Mouse (Mus musculus): ENCODE data around the gene Rbp7. TPM values are rescaled to one million over a fixed set of nuclear protein-coding genes. Genes with fewer than 3 reads are reported as not detected.
"Not testable (repeated sequence)": the region's sequence is repeated elsewhere in the genome, so short reads cannot be mapped to it uniquely, and the experiment has no call there.

The Rbp7 gene
- polyA plus RNA-seq, 1 experiment: not detected

DNA sequence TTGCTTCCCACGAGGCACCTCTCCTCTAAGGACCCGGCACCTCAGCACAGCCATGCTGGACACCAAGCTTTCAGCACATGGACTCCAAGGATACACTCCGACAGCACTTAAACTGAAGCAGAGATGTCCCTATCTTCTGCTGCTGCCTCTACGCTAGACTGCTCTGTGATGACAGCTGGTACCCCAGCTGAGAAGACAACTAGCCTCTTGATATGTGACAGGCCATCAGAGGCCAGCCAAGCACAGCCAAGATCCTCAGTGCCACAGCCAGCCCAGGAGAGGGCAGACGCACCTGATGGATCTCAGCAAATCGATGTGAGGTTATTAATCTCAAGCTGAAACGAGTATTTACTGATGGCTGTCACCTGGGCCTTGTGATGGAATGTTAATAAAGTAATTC is 20.3 kb upstream of the Rbp7 start:
- Histone ChIP-seq H3K79me2 (ENCODE audit: control insufficient read depth, insufficient read depth) (no peaks in the 10 kb centered on the region), H3K79me3 (ENCODE audit: low read depth) (no peaks in the 10 kb centered on the region), H3ac (ENCODE audit: control insufficient read depth, insufficient read length, low read depth) (no peak overlapping the region), H3K36me3 (ENCODE audit: control insufficient read depth, insufficient read depth) (peaks cover 5% of the 10 kb centered on the region), H3K4me3 (ENCODE audit: insufficient read depth, poor library complexity, severe bottlenecking) (no peak overlapping the region), H3K27me3 (ENCODE audit: control insufficient read depth, insufficient read depth, insufficient read length) (no peaks in the 10 kb centered on the region)
- TF ChIP-seq CTCF (IDR thresholded peaks at IDR 0.05; ENCODE audit: control insufficient read depth, insufficient read depth, insufficient read length): no peak

DNA sequence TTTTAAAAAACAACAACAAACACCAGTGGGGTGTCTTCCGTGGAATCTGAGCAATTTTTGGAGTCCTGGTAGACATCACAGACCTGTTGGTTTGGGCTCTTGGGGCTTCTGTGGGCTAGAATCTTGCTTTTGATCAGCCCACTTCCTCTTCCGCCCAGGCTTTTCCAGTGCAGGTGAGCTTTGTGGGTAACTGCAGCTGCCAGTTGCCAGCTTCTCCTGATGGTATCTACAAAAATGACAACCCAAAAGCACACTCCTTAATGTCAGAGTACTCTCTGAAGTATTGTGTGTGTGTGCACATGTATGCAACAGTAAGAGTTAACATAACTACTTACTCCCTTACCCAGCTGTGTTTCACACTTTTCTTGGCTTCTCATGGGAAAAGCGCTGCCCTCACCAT is 14.8 kb upstream of the Rbp7 start:
- Histone ChIP-seq H3K36me3 (ENCODE audit: control insufficient read depth, insufficient read depth) (peaks cover 21% of the 10 kb centered on the region), H3K79me2 (ENCODE audit: control insufficient read depth, insufficient read depth) (no peaks in the 10 kb centered on the region), H3K27me3 (ENCODE audit: control insufficient read depth, insufficient read depth, insufficient read length) (no peaks in the 10 kb centered on the region), H3ac (ENCODE audit: control insufficient read depth, insufficient read length, low read depth) (no peak overlapping the region), H3K79me3 (ENCODE audit: low read depth) (no peaks in the 10 kb centered on the region), H3K4me3 (ENCODE audit: insufficient read depth, poor library complexity, severe bottlenecking) (no peak overlapping the region)
- TF ChIP-seq MAX (IDR thresholded peaks at IDR 0.05) (no peak), CTCF (IDR thresholded peaks at IDR 0.05; ENCODE audit: control insufficient read depth, insufficient read depth, insufficient read length) (no peak), FOSL1 (IDR thresholded peaks at IDR 0.05; ENCODE audit: insufficient read depth, low read length, poor library complexity, severe bottlenecking) (no peak), MYOD1 (IDR thresholded peaks at IDR 0.05; ENCODE audit: control insufficient read depth, insufficient read length, low read depth) (no peak), USF1 (IDR thresholded peaks at IDR 0.05; ENCODE audit: low read depth) (no peak), CEBPB (IDR thresholded peaks at IDR 0.05; ENCODE audit: low read depth) (no peak), MYOG (IDR thresholded peaks at IDR 0.05; ENCODE audit: control insufficient read depth, extremely low read depth, insufficient read length) (no peak)

DNA sequence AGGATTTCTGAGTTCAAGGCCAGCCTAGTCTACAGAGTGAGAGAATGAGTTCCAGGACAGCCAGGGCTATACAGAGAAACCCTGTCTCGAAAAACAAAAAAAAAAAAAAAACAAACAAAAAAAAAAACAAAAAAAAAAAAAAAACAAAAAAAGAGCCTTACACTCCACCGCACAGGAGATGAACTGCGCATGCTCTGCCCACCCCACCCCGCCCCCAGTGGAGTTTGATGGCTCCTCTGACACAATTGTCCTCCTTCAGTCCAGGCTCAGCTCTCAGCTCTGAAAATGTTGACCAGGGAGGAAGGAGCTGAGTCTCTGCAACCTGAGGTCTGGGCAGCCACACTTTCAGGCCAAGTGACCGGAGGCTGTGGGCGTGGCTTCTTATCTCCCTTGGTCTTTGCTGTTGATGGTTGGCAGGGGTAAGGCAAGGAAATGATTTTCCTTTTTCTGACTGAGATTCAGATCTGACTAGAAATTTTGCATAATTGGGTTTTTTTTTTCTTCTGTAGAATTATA is 8.7 kb upstream of the Rbp7 start:
- Histone ChIP-seq H3ac (ENCODE audit: control insufficient read depth, insufficient read length, low read depth) (no peak overlapping the region), H3K27me3 (ENCODE audit: control insufficient read depth, insufficient read depth, insufficient read length) (no peaks in the 10 kb centered on the region), H3K79me2 (ENCODE audit: control insufficient read depth, insufficient read depth) (no peaks in the 10 kb centered on the region), H3K36me3 (ENCODE audit: control insufficient read depth, insufficient read depth) (peaks cover 9% of the 10 kb centered on the region), H3K79me3 (ENCODE audit: low read depth) (no peaks in the 10 kb centered on the region), H3K4me3 (ENCODE audit: insufficient read depth, poor library complexity, severe bottlenecking) (no peak overlapping the region)
- TF ChIP-seq MYOD1 (IDR thresholded peaks at IDR 0.05; ENCODE audit: control insufficient read depth, insufficient read length, low read depth) (no peak), CEBPB (IDR thresholded peaks at IDR 0.05; ENCODE audit: low read depth) (no peak), MYOG (IDR thresholded peaks at IDR 0.05; ENCODE audit: control insufficient read depth, extremely low read depth, insufficient read length) (no peak), MAX (IDR thresholded peaks at IDR 0.05) (no peak), USF1 (IDR thresholded peaks at IDR 0.05; ENCODE audit: low read depth) (no peak), FOSL1 (IDR thresholded peaks at IDR 0.05; ENCODE audit: insufficient read depth, low read length, poor library complexity, severe bottlenecking) (no peak), CTCF (IDR thresholded peaks at IDR 0.05; ENCODE audit: control insufficient read depth, insufficient read depth, insufficient read length) (no peak)

DNA sequence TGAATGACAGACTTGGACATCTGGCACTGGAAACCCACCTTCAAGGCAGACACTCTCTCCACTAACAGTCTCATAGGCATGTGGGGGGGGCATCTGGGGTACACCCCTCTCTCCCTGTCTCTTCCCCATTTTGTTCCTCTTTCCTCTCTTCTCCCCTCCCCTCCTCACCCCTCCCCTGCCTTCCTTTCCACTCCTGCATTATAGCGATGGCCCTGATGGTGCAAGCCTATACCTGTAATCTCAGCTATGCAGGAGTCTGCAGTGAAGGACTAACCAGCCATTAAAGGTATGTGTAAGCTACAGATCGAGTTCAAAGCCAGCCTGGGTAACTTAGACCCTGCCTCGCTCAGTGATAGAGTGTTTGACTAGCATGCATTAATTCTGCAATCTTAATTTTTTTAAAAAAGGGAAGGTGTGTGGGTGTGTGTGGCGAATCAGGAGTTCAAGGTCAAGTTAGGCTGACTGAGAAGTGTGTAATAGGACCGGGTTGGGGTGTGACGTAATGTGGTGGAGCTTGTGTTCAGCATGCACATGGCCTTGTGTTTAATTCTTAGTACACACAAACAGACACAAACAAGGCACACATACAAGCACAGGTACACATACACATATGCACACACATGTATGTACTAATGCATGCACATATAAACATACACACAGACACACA is 7.7 kb upstream of the Rbp7 start:
- H3K4me3 ChIP-seq (ENCODE audit: insufficient read depth, poor library complexity, severe bottlenecking): no peak overlapping the region
- TF ChIP-seq USF1 (IDR thresholded peaks at IDR 0.05; ENCODE audit: low read depth): no peak
- no peak for TF ChIP-seq CEBPB (IDR thresholded peaks at IDR 0.05; ENCODE audit: low read depth)

DNA sequence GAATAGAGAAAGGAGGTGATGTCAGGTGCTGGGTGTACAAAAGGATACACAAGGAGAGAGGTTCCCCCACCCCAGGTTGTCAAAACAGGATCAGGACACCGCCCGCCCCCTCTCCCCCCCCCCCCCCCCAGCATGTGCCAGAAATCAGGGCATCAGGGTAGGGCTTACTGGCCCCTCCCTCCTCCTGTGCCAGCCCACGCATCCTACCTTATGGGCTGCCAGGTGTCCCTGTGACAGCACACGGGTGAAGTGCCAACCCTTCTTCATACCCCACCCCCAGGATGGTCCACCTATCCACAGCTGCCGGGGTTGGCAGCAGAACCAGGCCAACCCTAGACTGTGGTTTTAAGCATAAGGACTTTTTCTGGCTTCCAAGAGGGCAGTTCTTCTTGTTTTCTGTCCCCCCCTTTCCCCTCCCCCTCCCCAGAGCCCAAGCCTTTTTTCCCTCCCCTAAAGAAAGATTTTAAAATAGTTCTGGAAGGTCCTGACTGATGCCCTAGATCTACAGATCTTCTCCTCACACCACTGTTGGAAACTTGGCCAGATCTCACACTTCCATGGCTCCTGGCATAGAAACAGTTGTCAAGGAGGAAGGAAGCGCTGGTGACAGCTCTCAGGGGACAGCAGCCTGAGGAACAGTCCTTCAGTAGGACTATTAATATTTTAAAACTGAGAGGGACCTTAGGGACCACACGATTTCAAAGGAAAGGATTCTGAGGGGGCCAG is 7.0 kb upstream of the Rbp7 start:
- Histone ChIP-seq H3ac (ENCODE audit: control insufficient read depth, insufficient read length, low read depth) (no peak overlapping the region), H3K4me3 (ENCODE audit: insufficient read depth, poor library complexity, severe bottlenecking) (no peak overlapping the region), H3K79me3 (ENCODE audit: low read depth) (no peaks in the 10 kb centered on the region), H3K27me3 (ENCODE audit: control insufficient read depth, insufficient read depth, insufficient read length) (no peaks in the 10 kb centered on the region), H3K36me3 (ENCODE audit: control insufficient read depth, insufficient read depth) (no peaks in the 10 kb centered on the region), H3K79me2 (ENCODE audit: control insufficient read depth, insufficient read depth) (no peaks in the 10 kb centered on the region)
- no peak for TF ChIP-seq MYOD1 (IDR thresholded peaks at IDR 0.05; ENCODE audit: control insufficient read depth, insufficient read length, low read depth)
- TF ChIP-seq CTCF (IDR thresholded peaks at IDR 0.05; ENCODE audit: control insufficient read depth, insufficient read depth, insufficient read length): no peak

More for the DNA sequence above, 7.7 kb upstream of the Rbp7 start:
- H3K27me3 ChIP-seq (ENCODE audit: control insufficient read depth, insufficient read depth, insufficient read length): no peaks in the 10 kb centered on the region
- H3K36me3 ChIP-seq (ENCODE audit: control insufficient read depth, insufficient read depth): peaks cover 1% of the 10 kb centered on the region
- H3ac ChIP-seq (ENCODE audit: control insufficient read depth, insufficient read length, low read depth): no peak overlapping the region
- no peaks in the 10 kb centered on the region for H3K79me3 ChIP-seq (ENCODE audit: low read depth)
- no peaks in the 10 kb centered on the region for H3K79me2 ChIP-seq (ENCODE audit: control insufficient read depth, insufficient read depth)

DNA sequence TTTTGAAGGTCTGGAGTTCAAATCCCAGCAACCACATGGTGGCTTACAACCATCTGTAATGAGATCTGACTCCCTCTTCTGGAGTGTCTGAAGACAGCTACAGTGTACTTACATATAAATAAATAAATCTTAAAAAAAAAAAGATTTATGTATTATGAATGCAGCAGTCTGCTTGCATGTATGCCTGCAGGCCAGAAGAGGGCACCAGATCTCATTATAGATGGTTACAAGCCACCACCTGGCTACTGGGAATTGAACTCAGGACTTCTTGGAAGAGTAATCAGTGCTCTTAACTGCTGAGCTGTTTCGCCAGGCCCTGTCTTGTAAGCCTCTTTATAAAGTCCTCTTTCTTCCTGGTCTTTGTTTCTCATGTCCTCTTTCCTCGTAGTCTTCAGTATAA is 5.7 kb upstream of the Rbp7 start:
- not testable (repeated sequence) for H3K79me3 ChIP-seq (ENCODE audit: low read depth); H3ac ChIP-seq (ENCODE audit: control insufficient read depth, insufficient read length, low read depth); H3K79me2 ChIP-seq (ENCODE audit: control insufficient read depth, insufficient read depth); H3K27me3 ChIP-seq (ENCODE audit: control insufficient read depth, insufficient read depth, insufficient read length); H3K36me3 ChIP-seq (ENCODE audit: control insufficient read depth, insufficient read depth); H3K4me3 ChIP-seq (ENCODE audit: insufficient read depth, poor library complexity, severe bottlenecking)

Measured in C2C12 (cell line).